Mouse (Mus musculus) retina, postnatal 1 day (tissue): ENCODE measurements at regions not wholly inside any gene's neighbourhood (a gene's known extent, or its start where the extent isn't known, plus 50 kb on each side); places are given as distances from the start of the nearest gene placed in this dataset.

Experiments used
- DNase-seq: peaks from one replicate; pipeline ENCODE4 v3.0.0-alpha.2; 2012

GRCm38 (mm10) chr1:91611281-91611680, 70.9 kb downstream of the Asb1 start:
- DNase-seq = no peak

- DNase-seq = no peak
Observed at GRCm38 (mm10) chr1:91611694-91612093, 71.3 kb downstream of the Asb1 start.

DNA sequence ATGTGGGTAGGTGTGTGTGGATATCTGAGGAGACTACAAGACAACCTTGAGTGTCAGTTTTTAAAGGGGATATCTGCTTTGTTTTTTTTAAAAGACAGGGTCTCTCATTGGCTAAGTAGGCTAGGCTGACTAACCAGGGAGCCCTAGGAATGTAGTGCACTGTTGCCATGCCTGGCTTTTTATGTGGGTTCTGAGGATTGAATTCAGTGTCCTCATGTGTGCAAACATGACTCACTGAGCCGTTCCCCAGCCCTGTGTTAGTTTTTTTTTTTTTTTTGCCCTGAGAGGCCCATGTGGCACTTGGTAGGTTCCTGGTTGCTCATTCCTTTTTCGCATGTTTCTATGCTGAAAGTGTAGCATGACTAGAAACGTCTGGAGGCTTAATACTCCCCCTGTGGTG, 72.6 kb downstream of the Asb1 start:
- no peak for DNase-seq

DNA sequence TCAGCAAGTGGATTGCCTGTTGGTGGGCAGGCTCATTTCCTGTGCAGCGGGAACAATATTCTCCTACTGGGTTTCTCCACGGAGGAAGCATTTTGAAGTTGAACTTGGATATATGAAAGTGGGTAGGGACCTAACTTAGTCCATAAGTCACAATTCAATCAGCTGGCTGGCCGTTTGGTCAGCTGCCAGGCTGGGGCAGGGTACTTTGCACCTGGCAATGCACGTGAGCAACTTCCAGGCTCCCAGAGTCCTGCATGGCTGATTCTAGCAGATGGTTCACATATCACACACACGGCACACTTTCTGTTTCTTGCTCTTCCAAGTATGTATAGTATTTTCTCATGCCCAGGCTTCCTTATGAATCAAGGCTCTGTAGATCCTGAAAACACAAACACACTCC, 75.1 kb downstream of the Asb1 start:
- DNase-seq = no peak

DNA sequence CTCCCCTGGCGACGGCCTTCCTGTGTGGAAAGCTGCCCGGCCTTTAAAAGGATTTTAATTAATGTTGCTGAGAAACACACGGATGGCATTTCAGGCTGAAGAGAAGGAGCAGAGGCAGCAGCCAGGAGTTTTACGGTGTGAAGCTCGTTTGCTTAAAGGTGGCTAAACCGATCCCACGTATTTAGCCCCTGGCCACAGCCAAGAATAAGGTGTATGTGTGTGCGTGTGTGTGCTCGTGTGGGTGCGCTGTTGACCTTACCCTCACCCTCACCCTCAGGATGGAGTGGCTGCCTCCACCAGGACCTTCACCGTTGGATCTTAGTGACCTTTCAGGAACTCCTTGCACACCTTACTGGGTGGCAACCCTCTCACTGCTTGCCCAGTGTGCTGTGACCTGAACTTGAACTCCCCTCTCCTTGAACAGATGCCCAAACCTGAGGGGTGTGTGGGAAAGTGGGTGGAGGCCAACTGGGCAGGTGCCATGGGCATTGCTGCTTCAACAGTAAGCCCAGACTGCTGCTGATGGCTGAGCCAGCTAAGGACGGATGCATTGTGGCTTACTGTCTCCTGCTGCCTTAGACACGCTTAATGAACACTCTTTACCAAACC, 78.3 kb downstream of the Asb1 start:
- DNase-seq = no peak

DNA sequence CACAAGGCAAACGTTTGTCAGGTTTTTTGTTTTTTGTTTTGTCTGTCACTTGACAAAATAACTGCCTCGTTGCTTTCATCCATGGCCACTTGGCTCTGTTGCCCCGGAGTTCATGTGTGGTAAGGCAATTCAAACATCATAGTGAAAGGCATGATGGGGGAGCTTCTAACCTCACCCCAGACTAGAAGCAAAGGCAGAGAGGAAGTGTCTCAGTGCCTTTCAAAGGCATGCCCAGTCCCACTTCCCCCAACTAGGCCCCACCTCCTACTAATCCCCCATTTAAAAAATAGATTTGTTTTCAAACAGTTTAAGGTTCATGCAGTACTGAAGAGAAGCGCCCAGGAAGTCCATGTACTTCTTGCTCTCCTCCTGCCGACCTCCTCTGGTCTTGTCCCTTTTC, 80.8 kb downstream of the Asb1 start:
- no peak for DNase-seq

DNA sequence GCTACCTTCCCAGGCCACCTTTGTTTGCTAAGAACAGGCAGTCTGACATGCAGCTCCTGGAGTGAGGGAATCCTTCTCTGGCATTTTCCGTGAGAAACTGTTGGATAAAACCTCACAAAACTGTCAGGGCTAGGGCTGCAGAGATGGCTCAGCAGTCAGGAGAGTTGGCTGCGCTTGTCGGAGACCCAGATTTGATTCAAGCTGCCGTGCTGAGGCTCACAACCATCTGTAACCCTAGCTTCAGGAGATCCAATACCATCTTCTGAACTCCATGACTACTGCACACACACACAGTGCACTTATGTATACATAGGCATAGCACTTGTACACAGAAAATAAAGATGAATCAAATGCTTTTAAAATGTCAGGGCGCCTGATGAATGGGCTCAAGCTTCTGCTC, 82.5 kb downstream of the Asb1 start:
- DNase-seq = no peak

- DNase-seq = no peak
Observed at GRCm38 (mm10) chr1:91624028-91624427, 83.7 kb downstream of the Asb1 start.

DNA sequence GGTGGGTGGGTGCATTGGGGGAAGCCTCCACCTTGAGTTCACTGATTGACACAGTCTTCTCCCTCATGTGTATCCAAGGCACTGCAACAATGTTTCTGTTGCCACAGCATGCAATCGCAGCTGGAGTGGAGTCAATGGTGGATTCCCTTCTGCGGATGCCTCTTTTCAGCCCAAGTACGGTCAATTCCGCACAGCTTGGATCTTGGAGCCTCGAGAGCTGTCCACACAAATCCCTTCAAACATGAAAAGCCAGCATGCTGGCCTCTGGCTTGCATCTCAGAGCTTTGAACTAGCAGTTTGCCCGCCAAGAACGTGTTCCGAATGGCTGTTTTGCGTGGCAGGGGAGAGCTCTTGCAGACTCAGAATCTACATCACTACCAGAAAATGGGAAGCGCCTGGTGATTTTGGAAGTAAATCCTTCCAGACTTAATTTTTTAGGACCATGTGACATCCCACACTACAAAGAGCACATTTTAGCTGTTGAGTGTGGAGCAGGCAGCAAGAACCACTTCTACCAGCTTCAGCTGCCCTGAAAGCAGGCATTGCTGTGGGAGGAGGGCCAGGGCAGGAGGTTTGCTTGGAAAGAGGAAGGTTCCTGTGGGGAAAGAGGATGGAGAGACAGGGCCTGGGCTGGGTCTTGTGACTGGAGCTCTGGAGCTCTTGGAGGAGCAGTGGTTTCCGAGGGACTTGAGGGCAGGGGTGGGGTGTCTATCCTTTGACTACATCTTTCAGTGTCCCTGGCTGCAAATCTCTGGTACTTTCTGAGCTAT, 84.4 kb downstream of the Asb1 start:
- no peak for DNase-seq

DNA sequence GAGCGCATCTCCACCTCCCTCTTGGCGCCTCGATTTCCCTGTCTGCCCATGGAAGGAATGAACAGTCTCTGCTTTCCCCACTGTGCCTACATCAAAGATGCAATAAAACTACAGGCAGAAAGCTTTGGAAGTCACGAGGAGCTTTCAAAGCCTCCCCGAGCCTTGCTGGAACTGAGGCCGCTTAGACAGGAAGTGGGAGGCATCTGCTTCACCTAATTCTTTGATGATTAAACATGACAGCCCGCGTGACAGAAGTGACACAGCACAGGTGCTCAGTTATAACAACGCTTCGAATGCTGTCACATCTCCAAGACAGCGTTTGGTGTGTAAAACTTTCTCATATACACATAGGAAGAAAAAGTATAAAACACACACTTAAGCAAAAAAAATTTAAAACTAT, 85.7 kb downstream of the Asb1 start:
- peak; percentile 36 for DNase-seq

- DNase-seq = no peak
Observed at GRCm38 (mm10) chr1:91630206-91630605, 89.9 kb downstream of the Asb1 start.

DNA sequence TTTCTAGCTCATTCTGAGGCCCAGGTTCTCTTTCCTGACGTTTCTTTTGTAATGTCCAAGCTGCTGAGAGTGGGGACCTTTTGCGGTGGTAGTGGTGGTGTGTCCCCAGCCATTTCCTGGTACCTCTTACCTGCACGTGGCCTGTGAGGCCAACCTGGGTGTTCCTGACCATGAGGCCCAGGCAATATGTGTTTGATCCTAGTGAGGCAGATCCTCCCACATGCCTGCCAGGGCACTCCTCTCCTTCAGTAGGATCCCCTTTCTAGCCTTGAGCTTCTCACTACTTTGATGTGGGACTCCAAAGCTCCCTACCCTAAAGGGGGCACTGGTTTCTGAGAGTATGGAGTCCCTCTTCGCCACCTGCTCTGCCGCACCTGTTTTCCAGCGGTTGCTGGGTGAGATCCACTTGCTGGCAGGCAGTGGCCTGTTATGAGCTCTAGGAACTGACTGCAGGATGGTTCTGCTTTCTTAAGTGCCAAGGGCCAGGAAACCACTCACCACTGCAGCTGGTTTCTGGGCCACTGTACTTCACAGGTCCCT, 90.6 kb downstream of the Asb1 start:
- no peak for DNase-seq

DNA sequence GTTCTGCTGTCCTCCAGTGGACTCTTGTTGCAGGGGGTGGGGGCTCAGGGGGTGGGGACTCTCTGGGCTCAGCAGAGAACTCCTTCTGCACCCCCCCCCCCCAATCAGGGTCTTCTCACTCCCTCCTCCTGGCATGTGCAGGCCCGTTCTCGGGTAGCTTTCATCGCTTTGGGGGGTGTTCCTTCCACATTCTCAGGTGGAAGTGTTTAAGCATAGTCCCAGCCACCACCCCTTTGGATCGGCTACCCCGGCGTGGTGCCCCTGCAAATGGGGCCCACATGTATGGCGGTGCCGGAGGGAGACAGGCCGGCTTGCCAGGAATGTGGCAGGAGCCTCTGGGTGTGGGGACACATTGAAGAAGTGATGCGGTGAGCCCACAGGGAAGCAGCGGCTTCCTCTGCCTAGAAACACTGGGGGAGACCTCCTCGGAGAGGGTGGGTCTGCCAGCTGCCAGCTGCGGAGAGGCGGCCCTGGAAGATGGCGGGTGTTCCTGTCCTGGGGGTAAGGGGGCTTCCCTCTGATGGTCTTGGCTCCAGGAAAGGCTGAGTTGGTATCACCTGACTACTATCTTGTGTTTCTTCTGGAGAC, 92.7 kb downstream of the Asb1 start:
- DNase-seq = no peak

- DNase-seq = no peak
Observed at GRCm38 (mm10) chr1:91636571-91636970, 96.2 kb downstream of the Asb1 start.

GRCm38 (mm10) chr1:91640551-91640950, 100.2 kb downstream of the Asb1 start:
- no peak for DNase-seq

GRCm38 (mm10) chr1:91658991-91659441, 118.7 kb downstream of the Asb1 start:
- DNase-seq = no peak

GRCm38 (mm10) chr1:91659486-91659885, 119.1 kb downstream of the Asb1 start:
- no peak for DNase-seq

DNA sequence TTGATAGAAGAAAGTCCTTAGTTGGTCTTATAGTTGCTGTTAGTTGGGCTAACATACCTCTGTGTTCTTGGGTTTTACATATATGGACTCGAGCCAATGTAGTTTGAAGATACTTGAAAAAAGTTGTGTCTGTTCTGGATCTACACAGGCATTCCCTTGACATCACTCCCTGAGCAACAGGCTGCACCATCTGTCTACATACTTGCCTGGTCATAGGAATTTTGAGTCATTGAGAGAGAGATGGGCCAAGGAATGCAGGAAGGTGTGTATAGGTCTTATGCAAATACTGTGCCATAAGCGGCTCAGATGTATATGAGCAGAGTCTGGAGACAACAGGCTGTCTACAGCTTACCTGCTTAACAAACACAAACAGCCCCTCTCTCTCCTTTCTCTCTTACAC, 122.9 kb downstream of the Asb1 start:
- no peak for DNase-seq

DNA sequence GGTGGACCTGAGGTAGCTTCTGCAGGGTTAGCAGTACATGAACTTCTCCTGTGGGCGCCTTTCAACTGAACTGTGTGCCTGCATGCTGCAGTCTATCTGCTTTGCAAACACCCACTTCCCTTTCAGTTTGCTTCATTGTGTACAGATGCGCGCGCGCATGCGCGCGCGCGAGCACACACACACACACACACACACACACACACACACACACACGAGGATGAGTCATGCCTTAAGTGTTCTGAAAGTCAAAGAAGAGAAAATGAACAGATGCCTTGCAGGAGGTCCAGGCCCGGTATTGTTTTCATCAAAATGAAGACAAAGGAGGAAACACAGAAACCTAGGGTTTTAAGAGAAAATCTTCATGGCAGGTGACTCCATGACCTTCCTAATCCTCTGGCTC, 124.3 kb downstream of the Asb1 start:
- no peak for DNase-seq

DNA sequence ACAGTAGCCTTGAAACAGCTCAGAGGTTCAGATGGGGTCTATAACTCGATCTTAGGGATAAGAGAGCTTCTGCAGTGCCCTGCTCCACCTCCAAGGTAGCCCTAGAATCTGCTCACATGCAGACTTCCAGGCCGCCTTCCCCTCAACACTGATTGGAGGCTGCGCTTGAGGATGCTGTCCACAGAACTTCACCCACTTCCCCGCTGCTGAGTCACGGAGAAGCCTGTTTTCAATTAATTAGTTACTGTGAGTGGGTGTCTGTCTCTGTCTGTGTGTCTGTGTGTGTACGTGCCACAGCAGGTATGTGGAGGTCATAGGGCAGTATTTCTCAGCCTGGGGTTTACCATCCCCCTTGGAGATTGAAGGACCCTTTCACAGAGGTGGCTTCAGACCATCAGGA, 128.2 kb downstream of the Asb1 start:
- DNase-seq = no peak

DNA sequence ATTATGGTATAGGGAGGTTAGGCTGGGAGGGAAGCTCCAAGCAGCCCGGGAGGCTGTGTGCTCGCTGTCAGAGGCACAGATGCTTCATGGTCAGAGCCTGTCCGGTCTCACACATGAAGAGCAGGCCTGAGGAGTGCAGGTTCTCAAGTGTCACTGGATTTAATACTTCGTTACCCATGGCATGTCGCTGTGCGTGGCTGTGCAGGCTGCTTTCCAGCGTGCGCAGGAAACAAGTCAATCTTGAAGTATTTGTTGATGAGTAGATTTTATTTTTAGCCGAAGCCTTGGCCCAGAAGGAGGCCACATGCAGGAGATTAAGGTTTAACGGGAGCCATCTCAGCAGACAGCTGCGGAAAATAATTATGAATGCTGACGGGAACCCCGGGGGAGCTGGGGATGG, 130.3 kb upstream of the Twist2 start:
- DNase-seq = no peak

DNA sequence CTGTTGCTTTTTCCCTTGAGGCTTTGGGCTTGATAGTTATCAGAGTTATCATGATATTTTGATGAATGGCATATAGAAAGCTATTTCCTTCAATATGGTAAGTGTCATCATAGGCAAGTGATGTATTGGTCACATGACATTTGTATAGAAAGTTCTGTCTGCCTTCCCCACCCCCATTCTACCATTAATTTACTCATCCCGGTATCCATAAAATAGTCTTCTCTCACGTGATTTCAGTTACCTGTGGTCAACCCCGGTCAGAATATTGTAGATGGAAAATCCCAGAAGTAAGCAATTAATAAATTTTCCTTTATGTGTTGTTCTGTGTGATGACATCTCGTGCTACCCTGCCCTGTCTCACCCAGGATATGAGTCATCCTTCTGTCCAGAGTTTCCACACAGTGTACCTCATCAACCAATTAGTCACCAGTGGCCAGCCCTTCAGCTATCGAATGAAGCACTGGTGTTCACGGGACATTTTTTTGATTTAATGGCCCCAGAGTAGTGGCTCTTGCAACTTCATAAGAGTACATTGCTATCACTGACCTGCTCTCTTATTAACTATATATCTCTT, 127.1 kb upstream of the Twist2 start:
- no peak for DNase-seq

- DNase-seq = no peak
Observed at GRCm38 (mm10) chr1:91677062-91677461, 124.2 kb upstream of the Twist2 start.

- no peak for DNase-seq
Observed at GRCm38 (mm10) chr1:91678789-91679188, 122.5 kb upstream of the Twist2 start.
